Mouse (Mus musculus) embryonic facial prominence, embryonic 14.5 days (tissue): Measurements from ENCODE around the gene Ppid. TPM values are rescaled to one million over a fixed set of nuclear protein-coding genes. Genes with fewer than 3 reads are reported as not detected.
A peak's percentile ranks its signal among the peaks of the same experiment; 100 is the strongest.

ENCODE experiments used
- ATAC-seq: fragments of 200-750 bp; cut with Nextera tagmentation; 2 replicates; pipeline ENCODE4 v1.8.0; 2017; ENCODE audit warnings: low read depth, moderate number of reproducible peaks, moderate TSS enrichment
- DNase-seq: peaks from one replicate; pipeline ENCODE4 v3.0.0-alpha.2; 2015; ENCODE audit warnings: low spot score
- H3K27ac ChIP-seq: fragments of 300-500 bp; sonication (generic); replicated peaks from 2 replicates; pipeline ENCODE4 v1.5.1; 2014; ENCODE audit warnings: low read depth, mild to moderate bottlenecking, low read length, moderate library complexity
- H3K27me3 ChIP-seq: fragments of 300-500 bp; sonication (generic); replicated peaks from 2 replicates; pipeline ENCODE4 v1.6.1; 2014; ENCODE audit warnings: low read length; ENCODE audit not compliant: control insufficient read depth, insufficient read depth
- H3K36me3 ChIP-seq: fragments of 300-500 bp; sonication (generic); 2 replicates; pipeline ENCODE4 v1.6.1; 2014; ENCODE audit warnings: low read length, mixed read lengths; ENCODE audit not compliant: control insufficient read depth, insufficient read depth
- H3K4me1 ChIP-seq: fragments of 300-500 bp; sonication (generic); 2 replicates; pipeline ENCODE4 v1.6.1; 2014; ENCODE audit warnings: antibody characterized with exemption, low read length; ENCODE audit not compliant: control insufficient read depth, insufficient read depth
- H3K4me2 ChIP-seq: fragments of 300-500 bp; sonication (generic); 2 replicates; pipeline ENCODE4 v1.6.1; 2014; ENCODE audit warnings: low read depth, mild to moderate bottlenecking, low read length, moderate library complexity, mixed read lengths
- H3K4me3 ChIP-seq: fragments of 300-500 bp; sonication (generic); 2 replicates; pipeline ENCODE4 v1.5.1; 2014; ENCODE audit warnings: low read depth, mild to moderate bottlenecking, low read length
- H3K9ac ChIP-seq: fragments of 300-500 bp; sonication (generic); 2 replicates; pipeline ENCODE4 v1.6.1; 2014; ENCODE audit warnings: low read depth, mild to moderate bottlenecking, low read length, moderate library complexity, mixed read lengths
- H3K9me3 ChIP-seq: fragments of 300-500 bp; sonication (generic); 2 replicates; pipeline ENCODE4 v1.6.1; 2016; ENCODE audit warnings: low read length; ENCODE audit not compliant: control insufficient read depth
- WGBS: fragments of 180-500 bp; shearing (Covaris S2); extraction: QIAGEN DNeasy Blood & Tissue Kit; methylation state at CpG from one replicate; pipeline ENCODE4 v1.1.7; 2014; 5-methylcytosine and 5-hydroxymethylcytosine counted together
- polyA plus RNA-seq: library from polyadenylated mRNA; unstranded; fragments of >200 nt; fragmentation: Nextera tagmentation; extraction: Ambion mirVana; gene quantifications from 2 replicates; pipeline ENCODE4 v1.2.1, GENCODE M21; 2014

Ppid gene
- polyA plus RNA-seq: 155 and 167 TPM in 2 replicates

GRCm38 (mm10) chr3:79590863-79591792 is at the start of gene Ppid:
TSS of gene Ppid (plus strand) at chr3:79591342.
- DNase-seq: peak; percentile 94
- Histone ChIP-seq H3K4me1 (peaks cover 9% of the 10 kb centered on the region; the same call in 1 of the 2 replicates), H3K27me3 (no peaks in the 10 kb centered on the region), H3K9ac (peak within 1 kb of the TSS; percentile 92), H3K27ac (peak within 1 kb of the TSS; percentile 85), H3K9me3 (no peaks in the 10 kb centered on the region), H3K4me2 (peak within 1 kb of the TSS; percentile 75), H3K4me3 (peak within 1 kb of the TSS; percentile 94), H3K36me3 (peaks cover 27% of the 10 kb centered on the region)
- WGBS: 3% methylated on average over 55 of the region's 63 CpGs
- peak; percentile 89 for ATAC-seq

DNA sequence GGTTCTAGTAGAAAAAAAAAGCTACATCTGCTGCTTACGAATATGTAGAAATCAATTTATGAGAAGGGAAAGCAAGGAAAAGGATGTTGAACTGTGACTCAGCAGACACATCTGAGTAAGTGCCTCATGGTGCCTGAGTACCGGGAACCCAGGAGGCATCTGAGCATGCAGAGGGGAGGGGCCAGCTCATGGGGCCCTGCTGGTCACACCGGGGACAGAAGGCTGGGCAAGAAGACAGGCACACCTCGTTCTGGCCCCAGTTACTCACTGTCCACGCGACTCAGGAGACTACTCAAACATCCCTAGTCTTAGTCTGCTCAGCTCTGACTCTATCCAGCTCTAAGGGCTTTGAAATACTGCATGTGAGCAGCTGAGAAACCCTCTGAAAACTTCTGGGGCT is 48.6 kb upstream of the Ppid start:
- H3K27ac ChIP-seq: no peak overlapping the region
- H3K9ac ChIP-seq: no peak overlapping the region
- DNase-seq (no peak), ATAC-seq (no peak)
- H3K9me3 ChIP-seq: no peaks in the 10 kb centered on the region
- no peak overlapping the region for H3K4me2 ChIP-seq
- no peaks in the 10 kb centered on the region for H3K27me3 ChIP-seq
- H3K36me3 ChIP-seq: no peaks in the 10 kb centered on the region
- no peaks in the 10 kb centered on the region for H3K4me1 ChIP-seq
- H3K4me3 ChIP-seq: no peak overlapping the region
- 38% methylated on average over 6 of the region's 6 CpGs for WGBS

- Histone ChIP-seq H3K27me3 (no peaks in the 10 kb centered on the region), H3K4me3 (no peak overlapping the region), H3K9ac (no peak overlapping the region), H3K36me3 (no peaks in the 10 kb centered on the region), H3K9me3 (no peaks in the 10 kb centered on the region), H3K4me2 (no peak overlapping the region), H3K27ac (no peak overlapping the region), H3K4me1 (no peaks in the 10 kb centered on the region)
- no peak for ATAC-seq
- 78% methylated on average over 17 of the region's 17 CpGs for WGBS
- no peak for DNase-seq
Observed at GRCm38 (mm10) chr3:79548681-79549437, 42.3 kb upstream of the Ppid start.

DNA sequence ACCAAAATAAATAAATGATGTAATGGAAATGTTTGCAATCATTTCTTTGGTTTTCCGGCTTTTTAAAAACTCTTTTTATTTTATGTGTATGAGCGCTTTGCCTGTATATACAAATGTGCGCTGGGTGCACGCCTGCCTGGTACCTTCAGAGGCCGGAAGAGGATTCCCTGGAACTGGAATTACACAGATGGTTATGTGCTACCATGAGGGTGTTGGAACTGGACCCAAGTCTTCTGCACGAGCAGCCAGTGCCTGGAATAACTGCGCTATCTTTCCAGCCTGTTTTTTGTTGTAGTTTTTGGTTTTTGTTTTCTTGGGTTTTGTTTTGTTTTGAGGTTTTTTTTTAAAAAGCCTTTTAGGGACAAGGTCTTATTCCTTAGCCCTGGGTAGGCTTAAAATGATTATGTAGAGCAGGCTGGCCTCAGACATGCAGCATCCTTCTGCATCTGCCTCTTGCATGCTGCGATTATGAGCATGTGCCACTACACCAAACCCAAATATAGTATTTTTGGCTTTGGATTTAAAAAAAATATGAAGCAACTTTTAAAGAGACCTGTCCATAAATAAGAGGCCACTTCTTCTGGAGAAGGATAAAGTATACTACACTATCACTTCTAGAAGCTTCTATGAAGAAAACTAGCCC is 41.3 kb upstream of the Ppid start:
- WGBS: 91% methylated on average over 8 of the region's 8 CpGs
- H3K4me1 ChIP-seq: no peaks in the 10 kb centered on the region
- H3K4me2 ChIP-seq: no peak overlapping the region
- H3K9ac ChIP-seq: no peak overlapping the region
- H3K36me3 ChIP-seq: no peaks in the 10 kb centered on the region
- H3K27ac ChIP-seq: no peak overlapping the region
- no peak for ATAC-seq
- no peaks in the 10 kb centered on the region for H3K9me3 ChIP-seq
- no peak for DNase-seq
- H3K27me3 ChIP-seq: no peaks in the 10 kb centered on the region
- H3K4me3 ChIP-seq: no peak overlapping the region

- no peak for DNase-seq
- WGBS: 83% methylated on average over 9 of the region's 10 CpGs
Observed at GRCm38 (mm10) chr3:79551826-79552552, 39.2 kb upstream of the Ppid start.

GRCm38 (mm10) chr3:79553779-79554178 is 37.4 kb upstream of the Ppid start:
- H3K36me3 ChIP-seq: no peaks in the 10 kb centered on the region
- DNase-seq: no peak
- H3K9me3 ChIP-seq: no peaks in the 10 kb centered on the region
- no peaks in the 10 kb centered on the region for H3K4me1 ChIP-seq
- ATAC-seq: no peak
- H3K4me2 ChIP-seq: no peak overlapping the region
- no peak overlapping the region for H3K27ac ChIP-seq
- WGBS: 88% methylated on average over 3 of the region's 3 CpGs
- no peak overlapping the region for H3K9ac ChIP-seq
- no peaks in the 10 kb centered on the region for H3K27me3 ChIP-seq
- no peak overlapping the region for H3K4me3 ChIP-seq

More at GRCm38 (mm10) chr3:79551826-79552552, 39.2 kb upstream of the Ppid start:
- ATAC-seq: no peak
- H3K9ac ChIP-seq: no peak overlapping the region
- no peaks in the 10 kb centered on the region for H3K4me1 ChIP-seq
- no peak overlapping the region for H3K4me3 ChIP-seq
- no peak overlapping the region for H3K27ac ChIP-seq
- H3K4me2 ChIP-seq: no peak overlapping the region
- no peaks in the 10 kb centered on the region for H3K36me3 ChIP-seq
- no peaks in the 10 kb centered on the region for H3K27me3 ChIP-seq
- H3K9me3 ChIP-seq: no peaks in the 10 kb centered on the region

DNA sequence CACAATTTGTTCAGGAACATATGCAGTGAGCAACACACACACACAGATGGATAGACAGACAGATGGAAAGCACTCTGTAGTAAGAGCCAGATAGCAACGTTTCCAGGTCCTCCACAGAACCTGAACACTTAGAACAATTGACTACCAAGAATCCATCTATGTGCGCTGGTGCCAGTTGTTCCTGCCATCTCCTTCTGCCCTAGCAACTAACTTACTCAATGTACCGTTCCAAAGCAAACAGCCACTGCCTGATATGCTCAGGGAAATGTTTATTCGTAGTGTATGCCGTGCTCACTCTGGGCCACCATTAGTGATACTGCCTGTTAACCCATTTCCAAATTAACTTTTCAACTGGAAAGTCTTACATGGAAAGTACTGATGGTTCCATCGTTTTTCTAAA is 36.1 kb upstream of the Ppid start:
- Histone ChIP-seq H3K27me3 (no peaks in the 10 kb centered on the region), H3K4me1 (0 out of 2 replicates have a peak, but pooled peaks cover 4% of the 10 kb centered on the region), H3K36me3 (no peaks in the 10 kb centered on the region), H3K27ac (no peak overlapping the region), H3K4me2 (no peak overlapping the region), H3K9me3 (no peaks in the 10 kb centered on the region), H3K9ac (no peak overlapping the region), H3K4me3 (no peak overlapping the region)
- DNase-seq: no peak
- 93% methylated on average over 6 of the region's 6 CpGs for WGBS
- no peak for ATAC-seq
